Mouse (Mus musculus) midbrain, postnatal 0 days (tissue): ENCODE results near the gene Olfml3. TPM values are rescaled to one million over a fixed set of nuclear protein-coding genes. Genes with fewer than 3 reads are reported as not detected.

Experiments
- ATAC-seq: fragments of 200-750 bp; cut with Nextera tagmentation; 2 replicates; pipeline ENCODE4 v1.8.0; 2017; ENCODE audit warnings: moderate number of reproducible peaks, mild to moderate bottlenecking, moderate TSS enrichment, moderate library complexity; ENCODE audit not compliant: low FRiP score
- DNase-seq: peaks from one replicate; pipeline ENCODE4 v3.0.0-alpha.2; 2015; ENCODE audit warnings: low spot score
- H3K27ac ChIP-seq: fragments of 300-500 bp; sonication (generic); 2 replicates; pipeline ENCODE4 v1.5.1; 2014; ENCODE audit warnings: low read depth, mild to moderate bottlenecking, low read length, mixed read lengths
- H3K27me3 ChIP-seq: fragments of 300-500 bp; sonication (generic); 2 replicates; pipeline ENCODE4 v1.6.1; 2014; ENCODE audit warnings: low read length, control low read depth, mixed read lengths; ENCODE audit not compliant: insufficient read depth
- H3K36me3 ChIP-seq: fragments of 300-500 bp; sonication (generic); 2 replicates; pipeline ENCODE4 v1.6.1; 2014; ENCODE audit warnings: low read length, control low read depth, mixed read lengths; ENCODE audit not compliant: insufficient read depth
- H3K4me1 ChIP-seq: fragments of 300-500 bp; sonication (generic); 2 replicates; pipeline ENCODE4 v1.6.1; 2014; ENCODE audit warnings: mild to moderate bottlenecking, control low read depth, antibody characterized with exemption, low read length, mixed read lengths; ENCODE audit not compliant: insufficient read depth
- H3K4me2 ChIP-seq: fragments of 300-500 bp; sonication (generic); 2 replicates; pipeline ENCODE4 v1.6.1; 2014; ENCODE audit warnings: low read depth, mild to moderate bottlenecking, low read length, mixed read lengths; ENCODE audit not compliant: poor library complexity, severe bottlenecking
- H3K4me3 ChIP-seq: fragments of 300-500 bp; sonication (generic); 2 replicates; pipeline ENCODE4 v1.5.1; 2014; ENCODE audit warnings: low read depth, mild to moderate bottlenecking, low read length, moderate library complexity
- H3K9ac ChIP-seq: fragments of 300-500 bp; sonication (generic); replicated peaks from 2 replicates; pipeline ENCODE4 v1.6.1; 2014; ENCODE audit warnings: mild to moderate bottlenecking, low read length, moderate library complexity, mixed read lengths; ENCODE audit not compliant: poor library complexity, severe bottlenecking
- H3K9me3 ChIP-seq: fragments of 300-500 bp; sonication (generic); 2 replicates; pipeline ENCODE4 v1.6.1; 2016; ENCODE audit warnings: low read length, control low read depth
- CTCF ChIP-seq: IDR thresholded peaks from 2 replicates; pipeline ENCODE4 v1.5.1; 2016; ENCODE audit warnings: antibody characterized with exemption, mild to moderate bottlenecking
- WGBS: fragments of 180-500 bp; shearing (Covaris S2); extraction: QIAGEN DNeasy Blood & Tissue Kit; methylation state at CpG from one replicate; pipeline ENCODE4 v1.1.7; 2014; 5-methylcytosine and 5-hydroxymethylcytosine counted together
- polyA plus RNA-seq: library from polyadenylated mRNA; unstranded; fragments of >200 nt; fragmentation: Nextera tagmentation; extraction: Ambion mirVana; gene quantifications from 2 replicates; pipeline ENCODE4 v1.2.1, GENCODE M21; 2015
- total RNA-seq: library from RNA; depleted of rRNA; stranded (reverse); fragments of >200 nt; gene quantifications from 2 replicates; pipeline ENCODE4 v1.2.3, GENCODE M21; 2014

Olfml3 gene
- total and polyA plus RNA-seq, 2 experiments from 2014 or later, result 7.0 to 7.5 TPM

DNA sequence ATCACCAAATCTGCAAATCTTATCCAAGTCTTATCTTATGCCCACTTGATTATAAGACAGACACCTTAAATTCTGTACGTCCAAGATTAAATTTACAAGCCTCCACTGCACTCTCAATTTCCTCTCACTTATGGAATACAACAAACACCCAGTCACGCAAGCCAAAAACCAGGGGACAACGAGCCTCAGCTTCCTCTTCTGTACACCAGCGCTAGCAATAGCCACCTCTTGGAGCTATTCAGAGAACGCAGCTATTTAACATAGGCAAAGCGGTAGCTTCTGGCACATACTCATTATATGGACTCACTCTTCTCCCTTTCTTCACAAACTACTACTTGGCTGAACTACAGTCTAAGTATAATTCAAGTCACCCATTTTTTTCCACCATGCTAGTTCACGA is 41.4 kb upstream of the Olfml3 start:
- no peak for ATAC-seq
- Histone ChIP-seq H3K4me1 (no peaks in the 10 kb centered on the region), H3K4me3 (no peak overlapping the region), H3K36me3 (no peaks in the 10 kb centered on the region; the same call in 1 of the 2 replicates), H3K27me3 (no peaks in the 10 kb centered on the region), H3K9me3 (no peaks in the 10 kb centered on the region), H3K27ac (no peak overlapping the region), H3K4me2 (no peak overlapping the region), H3K9ac (no peak overlapping the region)
- DNase-seq, result no peak
- 82% methylated on average over 7 of the region's 7 CpGs for WGBS
- no peak for TF ChIP-seq CTCF

DNA sequence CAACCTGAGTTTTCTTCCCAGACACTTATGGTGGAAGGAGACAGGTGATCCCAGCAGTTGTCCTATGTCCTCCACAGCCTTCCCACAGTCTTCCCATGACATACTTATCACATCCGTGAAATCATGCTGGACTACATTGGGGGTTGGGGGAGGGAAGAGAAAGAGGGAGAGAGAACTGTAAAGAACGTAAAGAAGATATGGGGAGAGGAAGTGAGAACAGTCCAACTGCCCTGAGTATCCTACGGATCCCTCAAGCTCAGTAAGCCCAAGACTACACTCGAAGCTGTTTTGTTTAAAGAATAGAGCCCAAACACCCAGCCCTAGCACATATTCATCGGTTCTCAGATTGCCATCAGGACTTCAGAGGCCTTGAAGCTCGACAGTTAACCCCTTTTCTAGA is 40.9 kb upstream of the Olfml3 start:
- H3K27me3 ChIP-seq, result no peaks in the 10 kb centered on the region
- H3K27ac ChIP-seq, result no peak overlapping the region
- H3K9me3 ChIP-seq, result no peaks in the 10 kb centered on the region
- no peak overlapping the region for H3K4me3 ChIP-seq
- 87% methylated on average over 6 of the region's 6 CpGs for WGBS
- H3K4me1 ChIP-seq, result no peaks in the 10 kb centered on the region
- no peak for DNase-seq
- H3K36me3 ChIP-seq, result no peaks in the 10 kb centered on the region; the same call in 1 of the 2 replicates
- ATAC-seq, result no peak
- no peak overlapping the region for H3K4me2 ChIP-seq
- TF ChIP-seq CTCF, result no peak
- no peak overlapping the region for H3K9ac ChIP-seq

DNA sequence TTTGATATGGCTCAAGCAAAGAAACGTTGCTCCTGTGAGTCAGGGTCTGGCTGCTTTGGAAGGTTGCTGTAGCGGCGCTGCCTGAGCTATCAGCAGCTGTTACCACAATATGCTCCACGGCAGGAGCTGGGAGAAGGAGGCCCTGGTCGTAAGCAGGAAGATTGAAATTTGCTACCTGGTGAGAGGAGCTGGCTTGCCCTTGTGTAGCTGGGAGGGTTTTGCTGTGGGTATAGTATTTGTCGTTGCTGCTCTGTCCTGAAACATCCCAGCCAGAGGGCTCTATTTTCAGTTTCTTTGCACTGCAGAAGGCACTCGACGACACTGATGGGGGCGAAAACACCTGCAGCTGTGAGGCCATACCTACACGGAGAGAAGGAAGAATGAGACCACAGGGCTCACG is 40.1 kb upstream of the Olfml3 start:
- Histone ChIP-seq H3K27ac (no peak overlapping the region), H3K9ac (no peak overlapping the region), H3K27me3 (no peaks in the 10 kb centered on the region), H3K36me3 (peaks cover 2% of the 10 kb centered on the region), H3K9me3 (no peaks in the 10 kb centered on the region), H3K4me1 (no peaks in the 10 kb centered on the region), H3K4me2 (no peak overlapping the region), H3K4me3 (no peak overlapping the region)
- DNase-seq, result no peak
- no peak for TF ChIP-seq CTCF
- ATAC-seq, result no peak
- WGBS, result 88% methylated on average over 11 of the region's 11 CpGs

DNA sequence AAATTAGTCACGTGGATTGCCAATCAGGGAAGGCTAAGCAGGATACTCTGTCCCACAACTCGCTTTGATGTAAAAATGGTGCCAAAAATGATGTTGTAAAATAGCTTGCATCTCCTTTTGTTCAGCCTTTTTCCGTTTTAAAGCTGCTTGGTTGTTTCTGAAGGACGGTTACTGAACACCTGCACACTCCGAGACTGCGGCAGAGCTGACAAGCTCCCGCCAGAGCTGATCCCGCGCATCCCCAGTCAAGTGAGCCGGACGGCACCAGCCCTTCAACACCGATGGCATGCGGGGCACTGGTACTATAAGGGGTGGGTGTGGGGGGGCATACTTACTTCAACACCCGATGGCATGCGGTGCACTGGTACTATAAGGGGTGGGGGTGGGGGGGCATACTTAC is 36.2 kb upstream of the Olfml3 start:
- 84% methylated on average over 15 of the region's 15 CpGs for WGBS
- DNase-seq (no peak), ATAC-seq (no peak)
- Histone ChIP-seq H3K4me1 (no peaks in the 10 kb centered on the region), H3K27ac (no peak overlapping the region), H3K4me3 (no peak overlapping the region), H3K9ac (no peak overlapping the region), H3K9me3 (no peaks in the 10 kb centered on the region), H3K36me3 (peaks cover 2% of the 10 kb centered on the region), H3K4me2 (no peak overlapping the region), H3K27me3 (no peaks in the 10 kb centered on the region)
- TF ChIP-seq CTCF, result no peak

DNA sequence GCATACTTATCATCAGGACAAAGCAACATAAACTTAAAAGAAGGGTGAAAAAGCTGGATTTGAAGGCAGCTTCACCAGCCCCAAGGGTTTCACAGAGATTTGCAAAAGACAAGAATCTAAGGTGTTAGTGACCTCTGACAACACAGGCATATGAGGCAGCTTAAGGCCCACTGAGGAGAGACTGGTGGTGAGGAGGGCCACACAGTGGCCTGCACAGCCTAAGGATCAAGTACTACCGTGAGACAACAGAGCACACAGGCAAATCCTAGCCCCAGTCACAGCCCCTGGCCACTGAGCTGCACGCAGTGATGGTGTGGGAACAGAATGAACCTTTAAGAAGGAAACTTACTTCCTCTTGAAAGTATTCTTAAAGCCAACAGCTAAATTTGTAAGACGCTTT is 35.7 kb upstream of the Olfml3 start:
- Histone ChIP-seq H3K4me1 (no peaks in the 10 kb centered on the region), H3K9ac (no peak overlapping the region), H3K27me3 (no peaks in the 10 kb centered on the region), H3K27ac (no peak overlapping the region), H3K4me2 (no peak overlapping the region), H3K36me3 (peaks cover 3% of the 10 kb centered on the region), H3K9me3 (no peaks in the 10 kb centered on the region), H3K4me3 (no peak overlapping the region)
- ATAC-seq (no peak), DNase-seq (no peak)
- TF ChIP-seq CTCF, result no peak
- 82% methylated on average over 3 of the region's 3 CpGs for WGBS

DNA sequence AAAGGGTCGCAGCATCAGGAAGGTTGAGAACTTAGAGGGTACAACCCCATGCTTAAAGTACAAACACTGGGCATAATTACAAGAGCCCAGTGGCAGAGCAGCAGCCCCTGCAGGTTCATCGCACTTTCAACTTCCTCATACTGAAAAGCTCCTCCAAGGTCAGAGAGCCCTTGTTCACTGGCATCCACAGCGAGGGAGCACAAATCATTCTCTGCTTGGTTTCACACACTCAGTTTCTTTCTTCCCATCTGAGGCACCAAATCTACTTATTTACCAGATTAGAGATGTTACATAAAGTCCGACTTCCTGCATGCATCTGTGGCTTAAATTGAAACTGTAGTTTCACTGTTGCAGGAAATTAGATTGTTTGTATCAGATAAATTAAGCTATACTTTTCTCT is 35.0 kb upstream of the Olfml3 start:
- 77% methylated on average over 4 of the region's 4 CpGs for WGBS
- Histone ChIP-seq H3K27ac (no peak overlapping the region), H3K4me3 (no peak overlapping the region), H3K27me3 (no peaks in the 10 kb centered on the region), H3K9ac (no peak overlapping the region), H3K4me2 (no peak overlapping the region), H3K4me1 (no peaks in the 10 kb centered on the region), H3K36me3 (peaks cover 6% of the 10 kb centered on the region), H3K9me3 (no peaks in the 10 kb centered on the region)
- ATAC-seq (no peak), DNase-seq (no peak)
- no peak for TF ChIP-seq CTCF
